Mouse (Mus musculus) stomach, postnatal 0 days (tissue): ENCODE measurements around the gene Inpp4a. TPM values are rescaled to one million over a fixed set of nuclear protein-coding genes. Genes with fewer than 3 reads are reported as not detected.
A peak's percentile ranks its signal among the peaks of the same experiment; 100 is the strongest.

Source experiments
- ATAC-seq: fragments of 200-750 bp; cut with Nextera tagmentation; 2 replicates; pipeline ENCODE4 v1.8.0; 2017; ENCODE audit not compliant: low FRiP score, low TSS enrichment
- DNase-seq: peaks from one replicate; pipeline ENCODE4 v3.0.0-alpha.2; 2016; ENCODE audit warnings: low spot score
- H3K27ac ChIP-seq: fragments of 300-500 bp; sonication (generic); replicated peaks from 2 replicates; pipeline ENCODE4 v1.5.1; 2014; ENCODE audit warnings: mild to moderate bottlenecking, control low read depth
- H3K27me3 ChIP-seq: fragments of 300-500 bp; sonication (generic); 2 replicates; pipeline ENCODE4 v1.6.1; 2014; ENCODE audit warnings: low read length; ENCODE audit not compliant: control insufficient read depth, insufficient read depth
- H3K36me3 ChIP-seq: fragments of 300-500 bp; sonication (generic); 2 replicates; pipeline ENCODE4 v1.6.1; 2014; ENCODE audit warnings: low read length, mixed read lengths; ENCODE audit not compliant: control insufficient read depth, insufficient read depth
- H3K4me1 ChIP-seq: fragments of 300-500 bp; sonication (generic); replicated peaks from 2 replicates; pipeline ENCODE4 v1.6.1; 2014; ENCODE audit warnings: antibody characterized with exemption; ENCODE audit not compliant: control insufficient read depth, insufficient read depth
- H3K4me2 ChIP-seq: fragments of 300-500 bp; sonication (generic); replicated peaks from 2 replicates; pipeline ENCODE4 v1.6.1; 2014; ENCODE audit warnings: low read depth, mild to moderate bottlenecking, control low read depth, moderate library complexity
- H3K4me3 ChIP-seq: fragments of 300-500 bp; sonication (generic); 2 replicates; pipeline ENCODE4 v1.5.1; 2014; ENCODE audit warnings: low read depth, low read length, control low read depth
- H3K9ac ChIP-seq: fragments of 300-500 bp; sonication (generic); 2 replicates; pipeline ENCODE4 v1.6.1; 2014; ENCODE audit warnings: mild to moderate bottlenecking, low read length, control low read depth, mixed read lengths
- H3K9me3 ChIP-seq: fragments of 300-500 bp; sonication (generic); 2 replicates; pipeline ENCODE4 v1.6.1; 2016; ENCODE audit warnings: low read length; ENCODE audit not compliant: control insufficient read depth
- CTCF ChIP-seq: IDR thresholded peaks from 2 replicates; pipeline ENCODE4 v1.5.1; 2016; ENCODE audit warnings: antibody characterized with exemption, low read depth, mild to moderate bottlenecking, moderate library complexity
- EP300 ChIP-seq: optimal IDR thresholded peaks from 2 replicates; pipeline ENCODE3; 2016; ENCODE audit warnings: antibody characterized with exemption
- WGBS: fragments of 180-500 bp; shearing (Covaris S2); extraction: QIAGEN DNeasy Blood & Tissue Kit; methylation state at CpG from one replicate; pipeline ENCODE4 v1.1.7; 2014; 5-methylcytosine and 5-hydroxymethylcytosine counted together
- polyA plus RNA-seq: library from polyadenylated mRNA; unstranded; fragments of >200 nt; fragmentation: Nextera tagmentation; extraction: Ambion mirVana; gene quantifications from 2 replicates; pipeline ENCODE4 v1.2.1, GENCODE M21; 2015

Inpp4a gene
- polyA plus RNA-seq, 1 experiment from 2014 or later = 10.6 TPM

- H3K4me3 ChIP-seq = peak within 1 kb of the TSS; percentile 87
- no peaks in the 10 kb centered on the region for H3K4me1 ChIP-seq
- H3K4me2 ChIP-seq = peak within 1 kb of the TSS; percentile 88
- H3K36me3 ChIP-seq = peaks cover 8% of the 10 kb centered on the region; the same call in 1 of the 2 replicates
- H3K9ac ChIP-seq = peak within 1 kb of the TSS; percentile 94
- DNase-seq (peak; percentile 95), ATAC-seq (peak; percentile 97)
- H3K27ac ChIP-seq = peak within 1 kb of the TSS; percentile 92
- no peaks in the 10 kb centered on the region for H3K27me3 ChIP-seq
- WGBS = 2% methylated on average over 56 of the region's 57 CpGs
- H3K9me3 ChIP-seq = no peaks in the 10 kb centered on the region
- TF ChIP-seq EP300 (no peak), CTCF (peak; percentile 35; the same call in 1 of the 2 replicates)
Measured at GRCm38 (mm10) chr1:37429366-37430296, 130.0 kb downstream of the Inpp4a start, which contains the start of the genes Coa5 and Unc50. Coa5 (minus strand) TSS chr1:37430103. Unc50 (plus strand) TSS chr1:37430139.

- Histone ChIP-seq H3K4me3 (peak overlapping the region; percentile 87), H3K4me2 (peak overlapping the region; percentile 88), H3K27ac (peak overlapping the region; percentile 92), H3K9ac (peak overlapping the region; percentile 94), H3K36me3 (peaks cover 8% of the 10 kb centered on the region; the same call in 1 of the 2 replicates), H3K9me3 (no peaks in the 10 kb centered on the region), H3K4me1 (no peaks in the 10 kb centered on the region), H3K27me3 (no peaks in the 10 kb centered on the region)
- no peak for TF ChIP-seq EP300
- no peak for TF ChIP-seq CTCF
- DNase-seq = peak; percentile 75
- under 1% methylated on average over 40 of the region's 40 CpGs for WGBS
- peak; percentile 74 for ATAC-seq
Measured at GRCm38 (mm10) chr1:37430297-37430840, 130.7 kb downstream of the Inpp4a start.

- no peak overlapping the region for H3K27ac ChIP-seq
- DNase-seq (no peak), ATAC-seq (no peak)
- H3K4me3 ChIP-seq = no peak overlapping the region
- no peak overlapping the region for H3K4me2 ChIP-seq
- H3K4me1 ChIP-seq = no peaks in the 10 kb centered on the region
- H3K9me3 ChIP-seq = no peaks in the 10 kb centered on the region
- peaks cover 28% of the 10 kb centered on the region for H3K36me3 ChIP-seq
- no peaks in the 10 kb centered on the region for H3K27me3 ChIP-seq
- WGBS = 88% methylated on average over 3 of the region's 3 CpGs
- no peak for TF ChIP-seq EP300
- TF ChIP-seq CTCF = no peak
- no peak overlapping the region for H3K9ac ChIP-seq
Measured at GRCm38 (mm10) chr1:37436419-37436818, 136.8 kb downstream of the Inpp4a start.

- no peak for ATAC-seq
- Histone ChIP-seq H3K9me3 (no peaks in the 10 kb centered on the region), H3K27me3 (no peaks in the 10 kb centered on the region), H3K9ac (no peak overlapping the region), H3K27ac (no peak overlapping the region), H3K4me2 (no peak overlapping the region), H3K4me3 (no peak overlapping the region), H3K36me3 (peaks cover 11% of the 10 kb centered on the region; the same call in 1 of the 2 replicates), H3K4me1 (no peaks in the 10 kb centered on the region)
- 93% methylated on average over 16 of the region's 16 CpGs for WGBS
- DNase-seq = no peak
- no peak for TF ChIP-seq EP300
- TF ChIP-seq CTCF = no peak
Measured at GRCm38 (mm10) chr1:37442848-37443835, 143.5 kb downstream of the Inpp4a start.

- Histone ChIP-seq H3K4me2 (no peak overlapping the region), H3K36me3 (peaks cover 10% of the 10 kb centered on the region; the same call in 1 of the 2 replicates), H3K27ac (no peak overlapping the region), H3K9me3 (no peaks in the 10 kb centered on the region), H3K4me3 (no peak overlapping the region), H3K27me3 (no peaks in the 10 kb centered on the region), H3K9ac (no peak overlapping the region), H3K4me1 (no peaks in the 10 kb centered on the region)
- peak; percentile 56 for DNase-seq
- TF ChIP-seq EP300 (no peak), CTCF (peak; percentile 77)
- ATAC-seq = no peak
- 74% methylated on average over 10 of the region's 10 CpGs for WGBS
Measured at GRCm38 (mm10) chr1:37448361-37449095, 148.9 kb downstream of the Inpp4a start.
